Comparison of ENCODE assay signal across 8 mouse cellular contexts in genomic region chr13:72639441-72640130, GRCm38 (mm10). TPM values are rescaled to one million over a fixed set of nuclear protein-coding genes. Genes with fewer than 3 reads are reported as not detected.
A peak's percentile ranks its signal among the peaks of the same experiment; 100 is the strongest.
DNase-seq lines count a peak whose midpoint lies in the region; ATAC-seq and TF ChIP-seq lines count a peak whose summit lies in the region.

No protein-coding gene starts in this region.

- H3K4me2 ChIP-seq in lung, embryonic 14.5 days: peak overlapping the region; percentile 74
- H3K4me2 ChIP-seq in heart, embryonic 15.5 days: peak overlapping the region; percentile 90
- H3K4me2 ChIP-seq in limb, embryonic 14.5 days (replicated peaks; ENCODE audit: low read depth, low read length, severe bottlenecking): peak overlapping the region; percentile 59

- H3K4me1 ChIP-seq in lung, embryonic 14.5 days (ENCODE audit: insufficient read depth): peaks cover 6% of the 10 kb centered on the region; the same call in 1 of the 2 replicates
- H3K4me1 ChIP-seq in heart, embryonic 15.5 days (replicated peaks): peaks cover 20% of the 10 kb centered on the region
- peaks cover 3% of the 10 kb centered on the region; the same call in 1 of the 2 replicates for H3K4me1 ChIP-seq in limb, embryonic 14.5 days (ENCODE audit: control insufficient read depth, insufficient read depth, low read length)

- peak; percentile 70 for DNase-seq in lung, embryonic 14.5 days
- no peak for DNase-seq in lung, postnatal 25 days (ENCODE audit: low spot score)
- peak; percentile 19 for DNase-seq in cerebellum, postnatal 36 days
- DNase-seq in limb, embryonic 14.5 days (ENCODE audit: low spot score): no peak
- peak; percentile 4 for DNase-seq in skeletal muscle tissue, adult 2 months (ENCODE audit: low read depth, low spot score)
- DNase-seq in gastrocnemius, adult 8-10 months (ENCODE audit: low spot score in 2 of 2): no peak
- no peak for DNase-seq in urinary bladder, postnatal 36 days (ENCODE audit: low spot score in 2 of 2)

- TF ChIP-seq CTCF in lung, embryonic 14.5 days (IDR thresholded peaks at IDR 0.05; ENCODE audit: low read depth): no peak

- H3K4me3 ChIP-seq in lung, embryonic 14.5 days (ENCODE audit: low read depth, low read length): peak overlapping the region; percentile 41
- H3K4me3 ChIP-seq in heart, embryonic 15.5 days: peak overlapping the region; percentile 57
- peak overlapping the region; percentile 37 for H3K4me3 ChIP-seq in limb, embryonic 14.5 days (replicated peaks; ENCODE audit: low read length)

- peaks cover 62% of the 10 kb centered on the region for H3K27me3 ChIP-seq in lung, embryonic 14.5 days (ENCODE audit: insufficient read depth, low read length)
- H3K27me3 ChIP-seq in heart, embryonic 15.5 days: peaks cover 86% of the 10 kb centered on the region
- H3K27me3 ChIP-seq in limb, embryonic 14.5 days (ENCODE audit: control insufficient read depth, insufficient read depth, low read length): peaks cover 70% of the 10 kb centered on the region

- no peaks in the 10 kb centered on the region for H3K9me3 ChIP-seq in lung, embryonic 14.5 days (ENCODE audit: low read depth, low read length)
- no peaks in the 10 kb centered on the region for H3K9me3 ChIP-seq in heart, embryonic 15.5 days (replicated peaks)
- no peaks in the 10 kb centered on the region for H3K9me3 ChIP-seq in limb, embryonic 14.5 days (ENCODE audit: control insufficient read depth, low read length)

- no peak for TF ChIP-seq POLR2A in limb, embryonic 14.5 days (IDR thresholded peaks at IDR 0.05; ENCODE audit: borderline replicate concordance, extremely low read depth, insufficient read depth, insufficient read length)

- WGBS in lung, embryonic 14.5 days: under 1% methylated on average over 32 of the region's 32 CpGs
- under 1% methylated on average over 32 of the region's 32 CpGs for WGBS in heart, embryonic 15.5 days
- WGBS in limb, embryonic 14.5 days: 2% methylated on average over 31 of the region's 32 CpGs

- ATAC-seq in lung, embryonic 14.5 days (ENCODE audit: insufficient read depth): peak; percentile 62; the same call in 1 of the 2 replicates
- peak; percentile 36; the same call in 1 of the 2 replicates for ATAC-seq in heart, embryonic 15.5 days (replicated peaks; ENCODE audit: insufficient number of reproducible peaks, insufficient read depth, low FRiP score, low read depth)
- peak; percentile 51; the same call in 1 of the 2 replicates for ATAC-seq in limb, embryonic 14.5 days (ENCODE audit: low FRiP score, low read depth)

- no peaks in the 10 kb centered on the region for H3K36me3 ChIP-seq in lung, embryonic 14.5 days (ENCODE audit: insufficient read depth)
- H3K36me3 ChIP-seq in heart, embryonic 15.5 days: no peaks in the 10 kb centered on the region
- no peaks in the 10 kb centered on the region for H3K36me3 ChIP-seq in limb, embryonic 14.5 days (ENCODE audit: control insufficient read depth, insufficient read depth, low read length)

- peak overlapping the region; percentile 61; the same call in 1 of the 2 replicates for H3K27ac ChIP-seq in lung, embryonic 14.5 days (ENCODE audit: low read depth)
- no peak overlapping the region for H3K27ac ChIP-seq in heart, embryonic 15.5 days
- no peak overlapping the region for H3K27ac ChIP-seq in limb, embryonic 14.5 days (replicated peaks; ENCODE audit: low read depth, low read length)

- peak overlapping the region; percentile 39 for H3K9ac ChIP-seq in lung, embryonic 14.5 days
- peak overlapping the region; percentile 54 for H3K9ac ChIP-seq in heart, embryonic 15.5 days
- H3K9ac ChIP-seq in limb, embryonic 14.5 days (ENCODE audit: low read depth, low read length, severe bottlenecking): peak overlapping the region; percentile 46

RNA-seq across cellular contexts. Expression of gene Irx2, which starts 11.0 kb away (rescaled TPM):
- 32.5 and 38.7 TPM in 2 replicates for polyA plus RNA-seq in lung, embryonic 14.5 days (2014; fragmentation: Nextera tagmentation; extraction: Ambion mirVana)
- polyA plus RNA-seq in heart, embryonic 15.5 days (2015; fragmentation: Nextera tagmentation; extraction: Ambion mirVana): 8.9 and 11.6 TPM in 2 replicates
- 56.8 and 57.1 TPM in 2 replicates for polyA plus RNA-seq in limb, embryonic 14.5 days (2012; rRNA removed)
- polyA plus RNA-seq in limb, embryonic 14.5 days (2014; fragmentation: Nextera tagmentation; extraction: Ambion mirVana): 27.6 and 37.0 TPM in 2 replicates
- total RNA-seq in gastrocnemius, adult 8-10 months (2022): under 1 TPM in 1 of 4 experiments, not detected in 3; 0.12 TPM

Comparison
In these comparisons a context has a peak if more than half of its experiments do, and no peak if none do; other contexts are left out.
1. DNase-seq: peak in lung, embryonic 14.5 days (single experiment), cerebellum, postnatal 36 days (2 of 2) and skeletal muscle tissue, adult 2 months (single experiment); none in lung, postnatal 25 days (single experiment), limb, embryonic 14.5 days (single experiment), gastrocnemius, adult 8-10 months (0 of 2) and urinary bladder, postnatal 36 days (0 of 2).
2. Peak in every context shown above with its lines, with median percentiles within 50 percentile points of each other: ATAC-seq, H3K4me2 ChIP-seq, H3K4me3 ChIP-seq and H3K9ac ChIP-seq.